Mouse (Mus musculus): Measurements from ENCODE around the gene Nosip. TPM values are rescaled to one million over a fixed set of nuclear protein-coding genes. Genes with fewer than 3 reads are reported as not detected.

The Nosip gene
- polyA plus RNA-seq, 1 experiment from 2014 or later = 59.1 TPM

DNA sequence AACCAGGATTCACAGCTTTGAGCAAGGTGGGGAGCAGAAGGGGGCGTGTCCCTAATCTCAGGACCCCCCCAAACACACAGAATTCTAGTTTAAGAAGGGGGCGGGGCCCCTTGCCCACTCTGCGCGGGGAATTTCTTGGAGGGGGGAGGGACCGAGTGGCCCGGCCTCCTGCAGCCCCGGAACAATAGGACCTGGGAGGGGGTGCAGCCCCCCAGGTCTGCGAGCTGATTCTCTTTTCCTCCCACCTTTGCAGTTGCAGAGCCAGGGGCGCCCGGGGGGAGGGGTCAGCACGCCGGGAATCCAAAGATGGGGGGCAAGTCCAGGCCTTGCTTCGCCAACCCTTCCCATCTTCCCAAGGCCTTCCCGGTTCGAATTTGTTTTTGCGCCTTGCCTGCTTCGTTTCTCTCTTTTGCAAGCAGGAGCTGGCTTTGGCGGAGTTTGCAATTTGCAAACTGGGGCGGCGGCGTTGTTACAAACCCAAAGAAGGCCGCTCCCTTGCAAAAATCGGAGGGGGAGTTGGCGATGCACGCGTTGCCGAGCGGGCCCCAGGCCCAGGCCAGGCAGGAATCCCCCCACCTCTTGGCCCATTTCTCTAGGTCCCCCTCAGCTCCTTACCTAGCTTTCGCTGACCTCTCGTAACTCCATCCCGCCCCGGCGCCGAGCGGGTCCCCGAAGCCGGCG lies 9.9 kb upstream of the Nosip start:
- Histone ChIP-seq H3K27me3 (replicated peaks; ENCODE audit: control insufficient read depth, insufficient read depth, low read length) (no peaks in the 10 kb centered on the region), H3K4me3 (ENCODE audit: low read depth, low read length) (peak overlapping the region; percentile 92), H3K36me3 (ENCODE audit: control insufficient read depth, insufficient read depth, low read length) (peaks cover 34% of the 10 kb centered on the region), H3K4me2 (ENCODE audit: low read depth, low read length) (peak overlapping the region; percentile 80), H3K27ac (replicated peaks; ENCODE audit: low read depth, low read length) (peak overlapping the region; percentile 99), H3K9me3 (ENCODE audit: control insufficient read depth, low read length) (no peaks in the 10 kb centered on the region), H3K4me1 (ENCODE audit: control insufficient read depth, insufficient read depth, low read length) (no peaks in the 10 kb centered on the region), H3K9ac (ENCODE audit: low read depth, low read length) (peak overlapping the region; percentile 91)
- WGBS = under 1% methylated on average over 29 of the region's 38 CpGs
- DNase-seq (ENCODE audit: low spot score) (peak; percentile 39), ATAC-seq (ENCODE audit: low read depth) (no peak)

DNA sequence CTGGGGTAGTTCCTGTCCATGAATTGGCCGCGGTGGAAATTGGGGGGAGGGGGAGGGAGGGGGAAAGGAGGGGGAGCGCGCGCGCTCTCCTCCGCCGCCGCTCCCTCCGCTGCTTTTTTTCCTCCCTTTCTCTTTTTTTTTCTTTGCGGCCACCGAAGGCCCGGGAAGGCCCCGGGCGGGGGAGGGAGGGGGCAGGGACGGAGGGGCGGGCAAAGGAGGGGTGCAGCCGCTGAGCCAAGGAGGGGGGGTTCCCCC lies 9.4 kb upstream of the Nosip start, which contains the start of gene Prr12:
Prr12 (minus strand) TSS at position 20 of the 255 bp plus-strand sequence.
- no peak for DNase-seq (ENCODE audit: low spot score)
- ATAC-seq (ENCODE audit: low read depth) = no peak; the same call in 1 of the 2 replicates
- 0% methylated on average over 7 of the region's 18 CpGs for WGBS
- Histone ChIP-seq H3K9ac (ENCODE audit: low read depth, low read length) (peak within 1 kb of the TSS; percentile 91), H3K4me1 (ENCODE audit: control insufficient read depth, insufficient read depth, low read length) (no peaks in the 10 kb centered on the region), H3K27me3 (replicated peaks; ENCODE audit: control insufficient read depth, insufficient read depth, low read length) (no peaks in the 10 kb centered on the region), H3K36me3 (ENCODE audit: control insufficient read depth, insufficient read depth, low read length) (peaks cover 30% of the 10 kb centered on the region), H3K4me3 (ENCODE audit: low read depth, low read length) (peak within 1 kb of the TSS; percentile 92), H3K9me3 (ENCODE audit: control insufficient read depth, low read length) (no peaks in the 10 kb centered on the region), H3K4me2 (ENCODE audit: low read depth, low read length) (peak within 1 kb of the TSS; percentile 80), H3K27ac (replicated peaks; ENCODE audit: low read depth, low read length) (peak within 1 kb of the TSS; percentile 99)

DNA sequence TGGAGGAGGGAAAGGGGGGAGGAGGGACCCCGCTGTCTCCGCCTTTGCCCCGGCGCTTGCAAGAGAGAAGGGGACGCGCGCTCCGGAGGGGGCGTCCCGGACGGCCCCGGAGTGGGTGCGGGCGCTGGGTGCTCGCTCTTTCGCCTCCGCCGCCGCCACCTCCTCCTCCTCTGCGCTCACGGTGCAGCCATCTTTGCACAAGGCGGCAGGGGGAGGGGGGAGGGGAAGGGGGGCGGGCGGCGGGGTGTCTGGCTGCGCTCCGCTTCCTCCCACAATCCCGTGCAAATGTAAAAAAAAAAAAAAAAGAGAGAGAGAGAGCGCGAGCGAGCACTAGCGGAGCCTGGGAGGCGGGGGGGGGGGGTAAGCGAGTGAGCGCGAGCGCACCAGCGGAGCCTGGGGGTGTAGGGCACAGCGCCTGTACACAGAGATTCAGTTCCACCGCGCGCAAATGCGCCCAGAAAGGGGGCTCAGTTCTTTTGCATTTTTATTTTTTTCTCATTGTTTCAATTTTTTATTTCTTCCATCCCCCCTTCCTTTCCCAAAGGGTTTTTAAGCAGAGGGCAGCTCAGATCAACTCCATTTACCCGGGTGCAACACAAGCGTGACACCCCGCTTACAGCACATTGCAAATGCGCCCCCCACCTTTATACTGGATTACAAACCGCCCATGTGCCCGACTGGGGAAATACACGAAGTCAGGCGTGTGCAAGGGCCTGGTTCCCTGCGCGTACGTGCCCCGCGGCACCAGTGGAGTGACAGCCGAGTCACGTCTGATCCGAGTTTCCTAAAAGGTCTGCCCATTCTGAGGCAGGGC lies 8.9 kb upstream of the Nosip start:
- Histone ChIP-seq H3K36me3 (ENCODE audit: control insufficient read depth, insufficient read depth, low read length) (peaks cover 24% of the 10 kb centered on the region), H3K4me2 (ENCODE audit: low read depth, low read length) (peak overlapping the region; percentile 80), H3K27me3 (replicated peaks; ENCODE audit: control insufficient read depth, insufficient read depth, low read length) (no peaks in the 10 kb centered on the region), H3K9ac (ENCODE audit: low read depth, low read length) (peak overlapping the region; percentile 91), H3K4me3 (ENCODE audit: low read depth, low read length) (peak overlapping the region; percentile 92), H3K4me1 (ENCODE audit: control insufficient read depth, insufficient read depth, low read length) (no peaks in the 10 kb centered on the region), H3K9me3 (ENCODE audit: control insufficient read depth, low read length) (no peaks in the 10 kb centered on the region), H3K27ac (replicated peaks; ENCODE audit: low read depth, low read length) (peak overlapping the region; percentile 99)
- DNase-seq (ENCODE audit: low spot score) (peak; percentile 92), ATAC-seq (ENCODE audit: low read depth) (peak; percentile 51)
- WGBS = under 1% methylated on average over 38 of the region's 59 CpGs

DNA sequence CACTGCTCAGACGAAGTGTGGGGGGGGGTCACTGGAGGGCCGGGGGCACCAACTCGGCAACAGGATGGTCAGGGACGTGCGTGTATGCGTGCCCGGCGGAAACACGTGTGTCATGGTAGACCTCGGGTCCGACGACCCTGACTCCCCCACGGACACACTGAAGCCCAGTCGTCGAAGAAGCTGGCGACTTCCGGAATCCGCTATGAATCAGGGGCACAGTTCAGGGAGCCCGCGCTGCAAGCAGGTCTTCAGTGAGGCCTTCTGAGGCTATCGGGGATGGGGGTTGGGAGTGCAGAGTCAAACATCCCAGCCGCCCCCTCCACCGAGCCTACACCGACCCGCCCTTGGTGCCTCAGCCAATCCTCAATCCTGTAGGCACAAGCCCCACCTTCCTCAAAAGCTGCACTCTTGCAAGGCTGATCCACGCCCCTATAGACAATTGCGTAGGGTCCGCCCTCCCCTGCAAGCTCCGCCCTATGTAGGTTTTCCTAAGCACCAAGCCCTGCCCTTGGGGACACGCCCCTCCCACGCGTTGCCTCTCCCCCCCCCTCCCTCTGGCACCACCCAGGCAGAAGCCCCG lies 8.2 kb upstream of the Nosip start:
- H3K27ac ChIP-seq (replicated peaks; ENCODE audit: low read depth, low read length) = peak overlapping the region; percentile 99
- no peaks in the 10 kb centered on the region for H3K27me3 ChIP-seq (replicated peaks; ENCODE audit: control insufficient read depth, insufficient read depth, low read length)
- 1% methylated on average over 11 of the region's 33 CpGs for WGBS
- H3K9me3 ChIP-seq (ENCODE audit: control insufficient read depth, low read length) = no peaks in the 10 kb centered on the region
- H3K9ac ChIP-seq (ENCODE audit: low read depth, low read length) = peak overlapping the region; percentile 91
- peak; percentile 100 for DNase-seq (ENCODE audit: low spot score)
- H3K36me3 ChIP-seq (ENCODE audit: control insufficient read depth, insufficient read depth, low read length) = peaks cover 17% of the 10 kb centered on the region
- H3K4me2 ChIP-seq (ENCODE audit: low read depth, low read length) = peak overlapping the region; percentile 80
- peak overlapping the region; percentile 92 for H3K4me3 ChIP-seq (ENCODE audit: low read depth, low read length)
- no peaks in the 10 kb centered on the region for H3K4me1 ChIP-seq (ENCODE audit: control insufficient read depth, insufficient read depth, low read length)
- peak; percentile 96 for ATAC-seq (ENCODE audit: low read depth)

DNA sequence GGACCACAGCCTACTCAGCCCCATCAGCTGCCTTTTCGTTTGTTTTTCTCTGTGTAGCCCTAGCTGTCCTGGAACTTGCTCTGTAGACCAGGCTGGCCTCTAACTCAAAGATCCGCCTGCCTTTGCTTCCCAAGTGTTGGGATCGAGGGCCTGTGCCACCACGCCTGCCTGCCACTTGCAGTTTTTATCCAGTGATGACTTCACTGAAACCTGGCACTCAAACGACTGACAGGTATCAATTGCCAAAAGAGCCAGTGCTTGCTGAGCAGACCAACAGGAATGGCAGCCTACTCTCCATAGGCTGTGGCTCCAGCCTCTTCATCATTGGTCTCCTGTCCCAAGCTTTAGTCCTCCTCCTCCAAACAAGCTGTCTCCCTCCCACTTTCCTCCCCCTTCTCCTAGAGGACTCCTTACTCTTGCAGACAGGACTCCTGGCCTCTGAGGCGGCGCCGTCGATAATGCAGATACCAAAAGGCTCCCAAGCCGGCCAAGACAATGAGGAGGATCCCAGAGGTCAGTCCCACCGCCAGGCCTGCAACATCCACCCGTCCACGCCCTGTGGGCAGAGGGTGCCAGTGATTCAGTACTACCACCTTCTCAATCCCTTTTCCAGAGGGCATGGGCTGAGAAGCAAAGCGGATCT lies 5.8 kb upstream of the Nosip start:
- no peak for DNase-seq (ENCODE audit: low spot score)
- no peak for ATAC-seq (ENCODE audit: low read depth)
- H3K9me3 ChIP-seq (ENCODE audit: control insufficient read depth, low read length) = no peaks in the 10 kb centered on the region
- no peak overlapping the region for H3K9ac ChIP-seq (ENCODE audit: low read depth, low read length)
- no peaks in the 10 kb centered on the region for H3K36me3 ChIP-seq (ENCODE audit: control insufficient read depth, insufficient read depth, low read length)
- no peak overlapping the region for H3K4me2 ChIP-seq (ENCODE audit: low read depth, low read length)
- no peaks in the 10 kb centered on the region for H3K27me3 ChIP-seq (replicated peaks; ENCODE audit: control insufficient read depth, insufficient read depth, low read length)
- 64% methylated on average over 14 of the region's 14 CpGs for WGBS
- H3K4me1 ChIP-seq (ENCODE audit: control insufficient read depth, insufficient read depth, low read length) = peaks cover 2% of the 10 kb centered on the region; the same call in 1 of the 2 replicates
- no peak overlapping the region for H3K27ac ChIP-seq (replicated peaks; ENCODE audit: low read depth, low read length)
- H3K4me3 ChIP-seq (ENCODE audit: low read depth, low read length) = no peak overlapping the region

DNA sequence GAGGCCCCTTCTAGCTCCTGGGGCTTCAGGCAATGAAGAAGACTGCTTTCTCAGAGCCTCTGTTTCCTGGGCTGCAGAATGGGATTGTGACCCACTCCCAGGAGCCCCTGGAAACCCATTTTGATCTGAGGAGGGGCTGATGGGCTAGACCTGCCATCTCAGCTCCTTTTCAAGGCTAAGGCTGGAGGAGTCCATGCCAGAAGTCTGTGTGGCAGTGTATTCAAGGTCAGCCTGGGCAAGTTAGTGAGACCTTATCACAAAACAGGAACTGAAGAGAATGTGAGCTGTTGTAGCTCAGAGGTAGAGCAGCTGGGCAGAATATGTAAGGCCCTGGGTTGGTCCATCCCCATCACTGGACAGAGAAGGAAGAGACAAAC lies 5.3 kb upstream of the Nosip start:
- Histone ChIP-seq H3K27ac (replicated peaks; ENCODE audit: low read depth, low read length) (no peak overlapping the region), H3K9me3 (ENCODE audit: control insufficient read depth, low read length) (no peaks in the 10 kb centered on the region), H3K4me2 (ENCODE audit: low read depth, low read length) (no peak overlapping the region), H3K27me3 (replicated peaks; ENCODE audit: control insufficient read depth, insufficient read depth, low read length) (no peaks in the 10 kb centered on the region), H3K4me1 (ENCODE audit: control insufficient read depth, insufficient read depth, low read length) (peaks cover 6% of the 10 kb centered on the region; the same call in 1 of the 2 replicates), H3K9ac (ENCODE audit: low read depth, low read length) (no peak overlapping the region), H3K4me3 (ENCODE audit: low read depth, low read length) (no peak overlapping the region), H3K36me3 (ENCODE audit: control insufficient read depth, insufficient read depth, low read length) (no peaks in the 10 kb centered on the region)
- ATAC-seq (ENCODE audit: low read depth) (no peak), DNase-seq (ENCODE audit: low spot score) (no peak)

GRCm38 (mm10) chr7:45058607-45059571 lies 3.3 kb upstream of the Nosip start:
- ATAC-seq (ENCODE audit: low read depth) (no peak), DNase-seq (ENCODE audit: low spot score) (no peak)
- Histone ChIP-seq H3K9me3 (ENCODE audit: control insufficient read depth, low read length) (no peaks in the 10 kb centered on the region), H3K4me1 (ENCODE audit: control insufficient read depth, insufficient read depth, low read length) (peaks cover 11% of the 10 kb centered on the region), H3K9ac (ENCODE audit: low read depth, low read length) (no peak overlapping the region), H3K36me3 (ENCODE audit: control insufficient read depth, insufficient read depth, low read length) (no peaks in the 10 kb centered on the region), H3K27ac (replicated peaks; ENCODE audit: low read depth, low read length) (no peak overlapping the region), H3K4me2 (ENCODE audit: low read depth, low read length) (no peak overlapping the region), H3K27me3 (replicated peaks; ENCODE audit: control insufficient read depth, insufficient read depth, low read length) (no peaks in the 10 kb centered on the region), H3K4me3 (ENCODE audit: low read depth, low read length) (no peak overlapping the region)
- 79% methylated on average over 10 of the region's 10 CpGs for WGBS
